Mouse (Mus musculus) olfactory bulb, adult 2 months (tissue): Measurements from ENCODE around the gene Sync.

Experiments used
- CTCF ChIP-seq: fragments of 200-500 bp; IDR thresholded peaks from 2 replicates; pipeline ENCODE4 v1.5.1; 2012; ENCODE audit warnings: low read depth, mild to moderate bottlenecking, low read length, moderate library complexity; ENCODE audit not compliant: insufficient read depth
- POLR2A ChIP-seq: fragments of 200-500 bp; IDR thresholded peaks from 2 replicates; pipeline ENCODE4 v1.6.1; 2012; ENCODE audit warnings: mild to moderate bottlenecking, low read depth, low read length, moderate library complexity; ENCODE audit not compliant: insufficient read depth

GRCm38 (mm10) chr4:129295188-129295587, 7.8 kb downstream of the Sync start:
- TF ChIP-seq CTCF: no peak
- no peak for TF ChIP-seq POLR2A
